Mouse (Mus musculus) bone marrow macrophage, adult 2 months (primary cell): ENCODE measurements around the gene Pprc1. TPM values are rescaled to one million over a fixed set of nuclear protein-coding genes. Genes with fewer than 3 reads are reported as not detected.

Experiments
- H3K27ac ChIP-seq: 2 replicates; pipeline ENCODE4 v1.5.1; 2012; ENCODE audit warnings: low read depth, low read length; ENCODE audit not compliant: insufficient read depth
- H3K4me1 ChIP-seq: 2 replicates; pipeline ENCODE4 v1.6.1; 2012; ENCODE audit warnings: low read length; ENCODE audit not compliant: control insufficient read depth, insufficient read depth
- H3K4me3 ChIP-seq: 2 replicates; pipeline ENCODE4 v1.5.1; 2012; ENCODE audit warnings: mild to moderate bottlenecking, low read length, moderate library complexity; ENCODE audit not compliant: insufficient read depth
- CTCF ChIP-seq: IDR thresholded peaks from 2 replicates; pipeline ENCODE4 v1.5.1; 2012; ENCODE audit warnings: low read depth, mild to moderate bottlenecking, low read length, moderate library complexity
- POLR2A ChIP-seq: IDR thresholded peaks from 2 replicates; pipeline ENCODE4 v1.6.1; 2012; ENCODE audit warnings: mild to moderate bottlenecking, low read depth, low read length, borderline replicate concordance
- polyA plus RNA-seq: library from polyadenylated mRNA; stranded (reverse); fragments of >200 nt; gene quantifications from 2 replicates; pipeline ENCODE4 v1.2.4, GENCODE M21; 2012; ENCODE audit not compliant: missing spikeins, insufficient read depth, insufficient read length

Pprc1 gene
- polyA plus RNA-seq: 10.9 and 16.5 TPM in 2 replicates

DNA sequence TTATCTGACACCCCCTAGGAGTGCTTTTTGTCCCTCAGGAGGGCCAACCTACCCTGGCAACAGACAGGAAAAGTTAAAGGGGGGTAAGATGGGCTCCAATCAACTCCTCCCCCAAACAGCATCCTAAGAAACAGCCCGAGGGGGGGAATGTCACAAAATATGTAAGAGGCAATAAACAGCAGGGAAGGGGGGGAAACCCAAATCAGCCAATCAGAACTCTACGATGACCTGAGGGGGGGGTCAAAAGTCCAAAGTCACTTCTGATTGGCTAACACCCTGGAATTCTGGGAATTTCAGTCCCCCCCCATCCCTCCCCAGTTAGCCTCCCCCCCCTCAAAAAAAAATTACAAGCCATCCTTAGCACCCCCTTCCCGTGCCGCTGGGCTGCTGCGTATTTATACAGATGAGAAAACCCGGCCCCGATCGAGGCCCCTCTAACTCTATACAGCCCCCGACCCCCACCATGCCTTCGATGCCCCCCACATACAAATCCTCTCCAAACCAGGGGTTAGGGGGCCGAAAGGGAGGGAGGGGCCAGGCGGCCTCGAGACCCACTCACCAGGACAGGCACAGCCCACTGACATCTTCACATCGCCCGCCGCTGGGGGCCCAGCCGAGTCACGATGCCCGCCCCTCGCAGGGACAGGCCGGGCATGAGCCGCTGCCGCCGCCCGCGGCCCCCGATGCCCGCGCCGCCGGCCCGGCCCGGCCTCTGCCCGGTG, at the start of gene Pprc1:
Pprc1 (plus strand) TSS at position 616 of the 722 bp plus-strand sequence.
- peak within 1 kb of the TSS; percentile 85 for H3K4me3 ChIP-seq
- H3K27ac ChIP-seq: peak within 1 kb of the TSS; percentile 80
- TF ChIP-seq POLR2A (no peak), CTCF (no peak)
- peaks cover 30% of the 10 kb centered on the region for H3K4me1 ChIP-seq

- Histone ChIP-seq H3K4me1 (peaks cover 21% of the 10 kb centered on the region), H3K27ac (peak overlapping the region; percentile 92), H3K4me3 (peak overlapping the region; percentile 66)
- TF ChIP-seq CTCF (no peak), POLR2A (no peak)
These were observed 47.3 kb upstream of the Pprc1 start for GRCm38 (mm10) chr19:45997365-45997764.

DNA sequence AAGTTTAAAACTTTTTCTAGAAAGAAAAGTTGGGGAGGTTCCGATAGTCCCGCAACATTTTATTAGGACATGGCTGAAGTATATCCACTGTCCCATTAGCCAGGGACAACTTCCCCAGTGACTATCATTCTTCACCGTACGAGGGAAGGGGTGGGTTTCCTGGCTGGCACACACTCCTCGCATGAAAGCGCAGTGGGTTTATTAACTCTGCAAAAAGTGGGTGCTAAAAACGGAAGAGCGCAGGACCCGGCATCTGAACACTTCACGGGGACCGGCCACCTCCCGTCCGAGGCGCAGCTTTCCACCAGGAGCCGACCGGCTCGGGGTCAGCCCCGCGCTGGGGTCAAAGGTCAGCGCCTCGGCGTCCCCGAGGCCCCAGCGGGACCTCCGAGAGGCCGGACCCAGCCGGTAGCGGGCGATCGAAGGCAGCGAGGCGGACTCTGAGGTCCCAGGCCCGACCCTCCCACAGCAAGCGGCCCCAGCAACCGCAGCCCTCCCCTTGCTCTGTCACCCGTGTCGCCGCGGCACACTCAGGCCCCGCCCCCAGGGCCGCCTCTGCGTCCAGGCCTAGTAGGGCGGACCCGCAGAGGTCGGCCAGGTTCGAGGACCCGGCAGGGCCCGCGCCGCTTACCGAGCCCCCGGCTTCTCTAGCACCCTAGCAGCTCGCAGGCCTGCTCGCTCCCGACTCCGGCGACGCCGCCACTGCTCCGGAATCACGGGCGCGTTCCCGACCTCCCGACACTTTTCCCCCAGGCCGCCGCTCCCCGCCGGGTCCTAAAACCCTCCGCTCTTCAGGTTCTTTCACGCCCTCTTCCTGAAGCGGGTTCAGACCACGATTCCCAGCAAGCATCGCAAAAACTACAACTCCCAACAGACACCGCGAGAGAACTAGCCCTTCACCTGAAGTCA, 46.6 kb upstream of the Pprc1 start, which contains the start of gene Armh3:
Armh3 (minus strand) TSS at position 704 of the 909 bp plus-strand sequence.
- H3K4me3 ChIP-seq: peak within 1 kb of the TSS; percentile 66
- peak within 1 kb of the TSS; percentile 92 for H3K27ac ChIP-seq
- peaks cover 24% of the 10 kb centered on the region for H3K4me1 ChIP-seq
- TF ChIP-seq POLR2A (no peak), CTCF (no peak)

GRCm38 (mm10) chr19:45998694-45999217, 45.9 kb upstream of the Pprc1 start:
- H3K27ac ChIP-seq: no peak overlapping the region
- H3K4me1 ChIP-seq: peaks cover 24% of the 10 kb centered on the region
- TF ChIP-seq POLR2A: no peak
- no peak for TF ChIP-seq CTCF
- peak overlapping the region; percentile 66 for H3K4me3 ChIP-seq

GRCm38 (mm10) chr19:45999378-45999777, 45.3 kb upstream of the Pprc1 start:
- TF ChIP-seq CTCF (no peak), POLR2A (no peak)
- no peak overlapping the region for H3K4me3 ChIP-seq
- peaks cover 27% of the 10 kb centered on the region for H3K4me1 ChIP-seq
- no peak overlapping the region for H3K27ac ChIP-seq

- H3K27ac ChIP-seq: peak overlapping the region; percentile 64
- peak overlapping the region; percentile 2; the same call in 1 of the 2 replicates for H3K4me3 ChIP-seq
- peaks cover 42% of the 10 kb centered on the region for H3K4me1 ChIP-seq
- TF ChIP-seq CTCF (no peak), POLR2A (no peak)
These were observed 42.4 kb upstream of the Pprc1 start for GRCm38 (mm10) chr19:46002279-46002678.

- TF ChIP-seq CTCF (no peak), POLR2A (peak; percentile 87)
- H3K4me1 ChIP-seq: peaks cover 40% of the 10 kb centered on the region
- peak within 1 kb of the TSS; percentile 90 for H3K4me3 ChIP-seq
- H3K27ac ChIP-seq: peak within 1 kb of the TSS; percentile 64
These were observed 41.1 kb upstream of the Pprc1 start, which contains the start of gene Hps6 for GRCm38 (mm10) chr19:46003371-46004226. TSS of gene Hps6 (plus strand) at chr19:46003508.

DNA sequence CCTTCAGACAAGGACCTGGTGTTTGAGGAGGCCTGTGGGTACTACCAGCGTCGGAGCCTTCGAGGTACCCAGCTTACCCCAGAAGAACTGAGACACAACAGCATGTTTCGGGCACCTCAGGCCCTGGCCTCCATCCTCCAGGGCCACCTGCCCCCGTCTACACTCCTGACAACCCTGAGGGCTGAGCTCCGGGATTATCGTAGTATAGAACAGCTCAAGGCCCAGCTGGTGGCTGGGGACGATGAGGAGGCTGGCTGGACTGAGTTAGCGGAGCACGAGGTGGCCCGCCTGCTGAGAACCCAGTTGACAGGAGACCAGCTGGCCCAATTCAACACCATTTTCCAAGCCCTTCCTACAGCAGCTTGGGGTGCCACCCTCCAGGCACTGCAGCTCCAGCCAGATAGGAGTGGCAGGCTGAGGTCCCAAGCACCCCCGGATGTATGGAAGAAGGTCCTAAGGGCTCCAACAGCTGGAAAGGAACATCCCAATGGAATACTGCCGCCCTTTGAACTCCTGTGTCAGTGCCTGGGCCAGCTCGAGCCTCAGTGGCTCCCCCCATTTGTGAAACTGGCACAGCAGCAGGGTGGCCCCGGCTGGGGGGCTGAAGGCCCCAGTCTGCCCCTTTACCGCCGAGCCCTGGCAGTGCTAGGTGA, 39.7 kb upstream of the Pprc1 start:
- H3K4me3 ChIP-seq: 0 out of 2 replicates have a peak overlapping the region, but pooled peaks have one; percentile 90
- TF ChIP-seq POLR2A (no peak), CTCF (no peak)
- no peak overlapping the region for H3K27ac ChIP-seq
- peaks cover 33% of the 10 kb centered on the region for H3K4me1 ChIP-seq
